Mouse (Mus musculus) ES-Bruce4 (cell line): ENCODE results near the gene 4930519P11Rik.
A peak's percentile ranks its signal among the peaks of the same experiment; 100 is the strongest.

Experiments
- CTCF ChIP-seq: IDR thresholded peaks from one replicate; pipeline ENCODE4 v1.8.1; 2011; ENCODE audit warnings: low read depth, low read length
- EP300 ChIP-seq: IDR thresholded peaks from 2 replicates; pipeline ENCODE4 v1.6.1; 2011; ENCODE audit warnings: low read depth, low read length; ENCODE audit not compliant: insufficient read depth
- POLR2A ChIP-seq: IDR thresholded peaks from one replicate; pipeline ENCODE4 v1.8.1; 2011; ENCODE audit warnings: low read length; ENCODE audit not compliant: insufficient read depth

GRCm38 (mm10) chr2:154581421-154581820, 31.8 kb downstream of the 4930519P11Rik start:
- TF ChIP-seq POLR2A (no peak), EP300 (no peak), CTCF (peak; percentile 41)
